Mouse (Mus musculus) MEL (cell line): ENCODE results near the gene Sort1. TPM values are rescaled to one million over a fixed set of nuclear protein-coding genes. Genes with fewer than 3 reads are reported as not detected.

Experiments used
- DNase-seq: peaks from one replicate; pipeline ENCODE4 v3.0.0; 2011; ENCODE audit warnings: low read depth, low spot score
- H3K27ac ChIP-seq: 2 replicates; pipeline ENCODE4 v1.5.1; 2012; ENCODE audit warnings: low read depth, mild to moderate bottlenecking, control low read depth, low read length, moderate library complexity; ENCODE audit not compliant: control insufficient read depth
- H3K27me3 ChIP-seq, 2 experiments: fragments of 150-350 bp in 1 of 2; sonication (generic) in 1 of 2; 2 replicates each; pipeline ENCODE4 v1.6.1; 2012; ENCODE audit warnings: low read length in 2 of 2, mild to moderate bottlenecking in 2 of 2, improper control_type of control experiment in 1 of 2, moderate library complexity in 1 of 2; ENCODE audit not compliant: insufficient read depth in 2 of 2, control insufficient read depth in 1 of 2
- H3K36me3 ChIP-seq, 2 experiments: 2 replicates each; pipeline ENCODE4 v1.6.1; 2012 to 2014; ENCODE audit warnings: low read length in 2 of 2, improper control_type of control experiment in 1 of 2, inconsistent platforms in 1 of 2, mild to moderate bottlenecking in 1 of 2; ENCODE audit not compliant: insufficient read depth in 2 of 2, control insufficient read depth in 1 of 2
- H3K4me1 ChIP-seq, 2 experiments: fragments of 150-350 bp in 1 of 2; sonication (generic) in 1 of 2; 2 replicates each; pipeline ENCODE4 v1.6.1; 2012; ENCODE audit warnings: low read length in 2 of 2, improper control_type of control experiment in 1 of 2, mild to moderate bottlenecking in 1 of 2; ENCODE audit not compliant: insufficient read depth in 2 of 2, control insufficient read depth in 1 of 2
- H3K4me3 ChIP-seq, 2 experiments: fragments of 150-350 bp in 1 of 2; sonication (generic) in 1 of 2; 2 replicates each; pipeline ENCODE4 v1.5.1; 2012; ENCODE audit warnings: low read depth in 2 of 2, low read length in 2 of 2, mild to moderate bottlenecking in 2 of 2, moderate library complexity in 2 of 2, control low read depth in 1 of 2, improper control_type of control experiment in 1 of 2; ENCODE audit not compliant: control insufficient read depth in 1 of 2, insufficient read depth in 1 of 2
- H3K79me2 ChIP-seq: 2 replicates; pipeline ENCODE4 v1.6.1; 2012; ENCODE audit warnings: mild to moderate bottlenecking, low read length, moderate library complexity; ENCODE audit not compliant: control insufficient read depth, poor library complexity, insufficient read depth
- H3K9ac ChIP-seq: 2 replicates; pipeline ENCODE4 v1.6.1; 2012; ENCODE audit warnings: low read depth, mild to moderate bottlenecking, control low read depth, low read length, moderate library complexity; ENCODE audit not compliant: control insufficient read depth, poor library complexity, severe bottlenecking
- H3K9me3 ChIP-seq: fragments of 150-350 bp; sonication (generic); replicated peaks from 2 replicates; pipeline ENCODE4 v1.6.1; 2012; ENCODE audit warnings: mild to moderate bottlenecking, low read length, improper control_type of control experiment, moderate library complexity; ENCODE audit not compliant: insufficient read depth
- BHLHE40 ChIP-seq: IDR thresholded peaks from 2 replicates; pipeline ENCODE4 v1.6.1; 2012; ENCODE audit warnings: low read depth, mild to moderate bottlenecking, inconsistent platforms, low read length, improper control_type of control experiment, borderline replicate concordance
- CTCF ChIP-seq, 3 experiments: IDR thresholded peaks in 2 of 3; conservative IDR thresholded peaks in 1 of 3; 2 replicates each; pipeline ENCODE4 v1.5.1; 2011 to 2012; ENCODE audit warnings: low read length in 3 of 3, low read depth in 2 of 3, mild to moderate bottlenecking in 2 of 3, improper control_type of control experiment in 1 of 3, inconsistent platforms in 1 of 3, mixed read lengths in 1 of 3, moderate library complexity in 1 of 3; ENCODE audit not compliant: control insufficient read depth in 1 of 3, insufficient read depth in 1 of 3, poor library complexity in 1 of 3, severe bottlenecking in 1 of 3
- ELF1 ChIP-seq: IDR thresholded peaks from 2 replicates; pipeline ENCODE4 v1.6.1; 2014; ENCODE audit warnings: low read depth, mild to moderate bottlenecking, inconsistent platforms, low read length, improper control_type of control experiment, moderate library complexity
- EP300 ChIP-seq, 2 experiments: IDR thresholded peaks; 2 replicates each; pipeline ENCODE4 v1.6.1; 2011; ENCODE audit warnings: improper control_type of control experiment in 2 of 2, low read length in 2 of 2, low read depth in 1 of 2, mild to moderate bottlenecking in 1 of 2
- ETS1 ChIP-seq: IDR thresholded peaks from 2 replicates; pipeline ENCODE4 v1.6.1; 2012; ENCODE audit warnings: low read depth, mild to moderate bottlenecking, inconsistent platforms, low read length, improper control_type of control experiment, moderate library complexity
- GABPA ChIP-seq: IDR thresholded peaks from 2 replicates; pipeline ENCODE4 v1.6.1; 2012; ENCODE audit warnings: low read depth, mild to moderate bottlenecking, inconsistent platforms, low read length, improper control_type of control experiment, moderate library complexity
- GATA1 ChIP-seq: IDR thresholded peaks from 2 replicates; pipeline ENCODE4 v1.6.1; 2011; ENCODE audit warnings: low read depth, low read length, improper control_type of control experiment
- MAFK ChIP-seq: IDR thresholded peaks from 2 replicates; pipeline ENCODE4 v1.6.1; 2011; ENCODE audit warnings: low read depth, mild to moderate bottlenecking, low read length, improper control_type of control experiment, borderline replicate concordance
- MAX ChIP-seq: IDR thresholded peaks from 2 replicates; pipeline ENCODE4 v1.6.1; 2011; ENCODE audit warnings: low read length, improper control_type of control experiment
- MXI1 ChIP-seq: IDR thresholded peaks from 2 replicates; pipeline ENCODE4 v1.6.1; 2011; ENCODE audit warnings: mild to moderate bottlenecking, low read depth, low read length, improper control_type of control experiment
- MYC ChIP-seq: IDR thresholded peaks from 2 replicates; pipeline ENCODE4 v1.6.1; 2011; ENCODE audit warnings: low read depth, mild to moderate bottlenecking, low read length, improper control_type of control experiment, moderate library complexity
- NELFE ChIP-seq: IDR thresholded peaks from 2 replicates; pipeline ENCODE4 v1.6.1; 2011; ENCODE audit warnings: low read depth, low read length, improper control_type of control experiment
- NRF1 ChIP-seq: IDR thresholded peaks from 2 replicates; pipeline ENCODE4 v1.6.1; 2014; ENCODE audit warnings: low read depth, mild to moderate bottlenecking, inconsistent platforms, low read length, improper control_type of control experiment, moderate library complexity; ENCODE audit not compliant: poor library complexity, insufficient read depth, severe bottlenecking
- RAD21 ChIP-seq: IDR thresholded peaks from 2 replicates; pipeline ENCODE4 v1.6.1; 2011; ENCODE audit warnings: mild to moderate bottlenecking, low read depth, low read length, improper control_type of control experiment
- TBP ChIP-seq: IDR thresholded peaks from 2 replicates; pipeline ENCODE4 v1.8.0; 2011; ENCODE audit warnings: low read depth, low read length, improper control_type of control experiment
- UBTF ChIP-seq: IDR thresholded peaks from 2 replicates; pipeline ENCODE4 v1.6.1; 2012; ENCODE audit warnings: low read depth, mild to moderate bottlenecking, inconsistent platforms, low read length, improper control_type of control experiment, moderate library complexity, borderline replicate concordance; ENCODE audit not compliant: insufficient read depth
- USF1 ChIP-seq: IDR thresholded peaks from 2 replicates; pipeline ENCODE4 v1.6.1; 2014; ENCODE audit warnings: low read depth, mild to moderate bottlenecking, inconsistent platforms, low read length, improper control_type of control experiment, moderate library complexity
- USF2 ChIP-seq, 2 experiments: IDR thresholded peaks; 2 replicates each; pipeline ENCODE4 v1.6.1; 2011 to 2012; ENCODE audit warnings: improper control_type of control experiment in 2 of 2, low read length in 2 of 2, borderline replicate concordance in 1 of 2, inconsistent platforms in 1 of 2, low read depth in 1 of 2, mild to moderate bottlenecking in 1 of 2; ENCODE audit not compliant: insufficient read depth in 1 of 2
- ZC3H11A ChIP-seq: IDR thresholded peaks from 2 replicates; pipeline ENCODE4 v1.6.1; 2012; ENCODE audit warnings: low read depth, mild to moderate bottlenecking, inconsistent platforms, low read length, improper control_type of control experiment
- ZKSCAN1 ChIP-seq: IDR thresholded peaks from 2 replicates; pipeline ENCODE4 v1.6.1; 2012; ENCODE audit warnings: low read depth, mild to moderate bottlenecking, inconsistent platforms, low read length, improper control_type of control experiment, moderate library complexity
- polyA plus RNA-seq, 2 experiments: library from polyadenylated mRNA; stranded (reverse) in 1 of 2; unstranded in 1 of 2; fragments of >175 nt in 1 of 2; fragments of >200 nt in 1 of 2; gene quantifications; 2 replicates each; pipeline versions ENCODE4 v1.2.1 to v1.2.4; 2012; ENCODE audit warnings: low replicate concordance in 2 of 2, low read depth in 1 of 2; ENCODE audit not compliant: insufficient read length in 2 of 2, insufficient read depth in 1 of 2, missing spikeins in 1 of 2
- total RNA-seq: library from RNA; depleted of rRNA; stranded (reverse); fragments of 300-350 nt; gene quantifications from 2 replicates; pipeline ENCODE4 v1.2.3, GENCODE M21; 2012

The Sort1 gene
- total and polyA plus RNA-seq, 3 experiments, result 10.2 to 28.3 (median 22.7) TPM

DNA sequence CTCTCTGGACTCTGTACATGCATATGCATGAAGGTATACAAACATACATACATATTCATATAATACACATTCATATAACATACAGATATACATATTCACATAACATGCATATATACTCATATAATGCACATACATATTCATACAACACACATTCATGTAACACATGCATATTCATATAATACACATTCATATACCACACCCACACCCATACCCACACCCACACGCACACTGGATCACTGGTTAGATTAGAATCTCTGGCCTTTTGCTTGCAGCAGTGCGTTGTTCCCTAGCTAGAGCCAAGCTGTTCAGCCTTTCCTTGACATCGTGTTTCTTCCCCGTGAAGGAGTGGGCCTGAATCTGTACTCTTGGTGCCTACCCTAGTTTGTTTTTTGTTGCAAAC is 20.9 kb downstream of the Sort1 start:
- no peak overlapping the region for H3K27ac ChIP-seq
- no peaks in the 10 kb centered on the region for H3K27me3 ChIP-seq
- 0 out of 4 replicates have a peak, but pooled peaks cover 0 to 7% of the 10 kb centered on the region in 2 experiments for H3K4me1 ChIP-seq
- no peaks in the 10 kb centered on the region for H3K9me3 ChIP-seq
- no peak for DNase-seq
- no peak for TF ChIP-seq NELFE
- TF ChIP-seq CTCF (IDR thresholded peaks at IDR 0.05 in 2 of 3, conservative IDR thresholded peaks at IDR 0.05 in 1 of 3; ENCODE audit: control insufficient read depth in 1 of 3, insufficient read depth in 1 of 3, low read depth in 2 of 3, low read length in 3 of 3, poor library complexity in 1 of 3, severe bottlenecking in 1 of 3), result no peak
- TF ChIP-seq BHLHE40, result no peak
- no peak for TF ChIP-seq ELF1
- TF ChIP-seq MAFK, result no peak
- TF ChIP-seq ZKSCAN1, result no peak
- no peak for TF ChIP-seq EP300 (IDR thresholded peaks at IDR 0.05; ENCODE audit: low read depth in 1 of 2, low read length in 2 of 2)
- TF ChIP-seq GATA1, result no peak
- no peak for TF ChIP-seq GABPA
- no peak for TF ChIP-seq MAX
- TF ChIP-seq MXI1, result no peak
- no peak for TF ChIP-seq ETS1
- no peak for TF ChIP-seq MYC
- TF ChIP-seq TBP, result no peak
- TF ChIP-seq UBTF, result no peak
- no peak for TF ChIP-seq USF2 (IDR thresholded peaks at IDR 0.05; ENCODE audit: borderline replicate concordance in 1 of 2, insufficient read depth in 1 of 2, low read depth in 1 of 2, low read length in 2 of 2)
- H3K79me2 ChIP-seq, result peaks cover 1% of the 10 kb centered on the region; the same call in 1 of the 2 replicates
- peaks cover 0 to 2% of the 10 kb centered on the region in 2 experiments; a peak in 1 of 4 replicates for H3K36me3 ChIP-seq
- H3K4me3 ChIP-seq, result no peak overlapping the region
- no peak overlapping the region for H3K9ac ChIP-seq

DNA sequence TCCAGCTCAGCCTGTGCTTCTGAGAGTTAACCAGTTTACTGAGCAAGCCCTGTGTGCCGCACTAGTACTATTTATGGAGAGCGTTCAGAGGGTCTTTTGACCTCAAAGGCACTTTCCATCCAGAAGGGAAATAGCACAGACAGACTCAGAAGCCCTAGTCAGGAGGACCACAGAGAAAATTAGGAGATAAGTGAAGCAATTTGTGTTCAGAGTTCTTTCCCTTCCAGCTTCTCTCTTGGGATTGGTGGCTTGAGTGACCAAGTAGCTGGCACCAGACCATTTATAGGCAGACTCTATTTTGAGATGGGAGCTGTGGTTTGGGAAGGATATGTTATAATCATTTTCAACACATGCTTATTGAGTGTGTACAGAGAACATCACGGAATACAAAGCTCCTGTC is 22.5 kb downstream of the Sort1 start:
- H3K27ac ChIP-seq, result no peak overlapping the region
- H3K4me3 ChIP-seq, result no peak overlapping the region
- DNase-seq, result no peak
- TF ChIP-seq USF1, result no peak
- no peak for TF ChIP-seq TBP
- TF ChIP-seq EP300 (IDR thresholded peaks at IDR 0.05; ENCODE audit: low read depth in 1 of 2, low read length in 2 of 2), result no peak
- no peak for TF ChIP-seq ZC3H11A
- TF ChIP-seq NRF1, result no peak
- TF ChIP-seq RAD21, result no peak
- no peak overlapping the region for H3K9ac ChIP-seq
- 0 out of 4 replicates have a peak, but pooled peaks cover 0 to 7% of the 10 kb centered on the region in 2 experiments for H3K4me1 ChIP-seq
- peaks cover 1% of the 10 kb centered on the region; the same call in 1 of the 2 replicates for H3K79me2 ChIP-seq
- peaks cover 0 to 2% of the 10 kb centered on the region in 2 experiments; a peak in 1 of 4 replicates for H3K36me3 ChIP-seq
- no peaks in the 10 kb centered on the region for H3K9me3 ChIP-seq
- H3K27me3 ChIP-seq, result no peaks in the 10 kb centered on the region
